Mouse (Mus musculus) embryonic stem cell, embryonic (primary cell): Measurements from ENCODE around the gene Scamp4.

Experiments used
- CTCF ChIA-PET, 4 experiments: fragments of 300-600 bp in 2 of 4; fragments of 350-600 bp in 2 of 4; sonication (Branson Sonifier 250); formaldehyde crosslinking; loops; one replicate each; lab custom pipeline; 2022; ENCODE audit warnings: inconsistent platforms in 2 of 4; lab: Charles Lee
- POLR2A ChIA-PET, 4 experiments: fragments of 300-600 bp in 2 of 4; fragments of 350-600 bp in 2 of 4; sonication (Branson Sonifier 250); formaldehyde crosslinking; loops; one replicate each; lab custom pipeline; 2022; ENCODE audit warnings: antibody characterized with exemption in 4 of 4, inconsistent platforms in 1 of 4; lab: Charles Lee

The Scamp4 gene

GRCm38 (mm10) chr10:80587305-80587657 lies 15.4 kb upstream of the Scamp4 start:
- ChIA-PET CTCF (interaction anchor here in 3 of 4 experiments (0.6 to 1.6 kb wide), 5 partner anchors 9 to 213 kb away, joined by 3 to 5 read pairs (median 3); no protein-coding TSS in a partner anchor), POLR2A (interaction anchor here (0.6 to 9.8 kb wide), 24 partner anchors 8 to 1071 kb away, joined by 3 to 214 read pairs (median 4); partner anchors contain the start of genes Csnk1g2 (in 3 of the 4), Klf16 (in 2 of the 4), Mknk2 (in 2 of the 4) and Adat3 (in 1 of the 4))

- ChIA-PET CTCF (interaction anchor here (0.5 to 2.5 kb wide), 20 partner anchors 10 to 1835 kb away, joined by 3 to 49 read pairs (median 5); partner anchors contain the start of genes Atp8b3 (in 1 of the 4), Csnk1g2 (in 1 of the 4), Klf16 (in 1 of the 4) and Rexo1 (in 1 of the 4)), POLR2A (interaction anchor here (0.6 to 9.8 kb wide), 60 partner anchors 9 to 919 kb away, joined by 3 to 214 read pairs (median 6); partner anchors contain the start of genes Rexo1 (in 3 of the 4), Adat3 (in 2 of the 4), Csnk1g2 (in 2 of the 4) and Scamp4 (in 2 of the 4))
These were observed 13.4 kb upstream of the Scamp4 start for GRCm38 (mm10) chr10:80589127-80589878.

GRCm38 (mm10) chr10:80589879-80590854 lies 12.5 kb upstream of the Scamp4 start, which contains the start of gene Abhd17a:
TSS of gene Abhd17a (minus strand) at chr10:80590341.
- POLR2A ChIA-PET, result interaction anchor here (0.5 to 9.8 kb wide), 90 partner anchors 9 to 1577 kb away, joined by 3 to 214 read pairs (median 5); partner anchors contain the start of genes Csnk1g2 (in 3 of the 4), Rexo1 (in 3 of the 4), Adat3 (in 2 of the 4) and Atp8b3 (in 2 of the 4)
- CTCF ChIA-PET, result interaction anchor here (0.5 to 2.5 kb wide), 45 partner anchors 11 to 1836 kb away, joined by 3 to 49 read pairs (median 3); partner anchors contain the start of genes Atp8b3 (in 2 of the 4), Csnk1g2 (in 1 of the 4), Klf16 (in 1 of the 4) and Mum1 (in 1 of the 4)

- CTCF ChIA-PET, result interaction anchor here in 2 of 4 experiments (0.7 to 1.1 kb wide), 3 partner anchors 13 to 39 kb away, joined by 3 to 4 read pairs (median 4); no protein-coding TSS in a partner anchor
- POLR2A ChIA-PET, result interaction anchor here in 2 of 4 experiments (0.7 to 10.9 kb wide), 20 partner anchors 8 to 267 kb away, joined by 3 to 128 read pairs (median 10); partner anchors contain the start of genes Csnk1g2 (in 2 of the 2), Gm49322 (in 2 of the 2), Mknk2 (in 1 of the 2) and Pcsk4 (in 1 of the 2)
These were observed 6.4 kb upstream of the Scamp4 start for GRCm38 (mm10) chr10:80596318-80596717.

GRCm38 (mm10) chr10:80603364-80603763 lies 692 bp downstream of the Scamp4 start:
- POLR2A ChIA-PET, result interaction anchor here (0.5 to 10.9 kb wide), 48 partner anchors 8 to 751 kb away, joined by 3 to 128 read pairs (median 5); partner anchors contain the start of genes Csnk1g2 (in 3 of the 4), Abhd17a (in 2 of the 4), Klf16 (in 2 of the 4) and Gadd45b (in 1 of the 4)

GRCm38 (mm10) chr10:80604001-80604509 lies 1.4 kb downstream of the Scamp4 start:
- ChIA-PET POLR2A (interaction anchor here (0.5 to 10.9 kb wide), 37 partner anchors 8 to 434 kb away, joined by 3 to 128 read pairs (median 8); partner anchors contain the start of genes Csnk1g2 (in 3 of the 4), Abhd17a (in 2 of the 4), Klf16 (in 2 of the 4) and Atp8b3 (in 1 of the 4)), CTCF (interaction anchor here (0.6 to 1.9 kb wide), 12 partner anchors 7 to 118 kb away, joined by 3 to 12 read pairs (median 6); partner anchors contain the start of genes Abhd17a (in 1 of the 4) and Csnk1g2 (in 1 of the 4))

More at GRCm38 (mm10) chr10:80603364-80603763, 692 bp downstream of the Scamp4 start:
- CTCF ChIA-PET, result interaction anchor here in 3 of 4 experiments (0.6 to 1.9 kb wide), 10 partner anchors 8 to 35 kb away, joined by 3 to 12 read pairs (median 6); partner anchors contain the start of genes Abhd17a (in 1 of the 3), Csnk1g2 (in 1 of the 3) and Klf16 (in 1 of the 3)

GRCm38 (mm10) chr10:80604988-80605387 lies 2.3 kb downstream of the Scamp4 start:
- ChIA-PET POLR2A (interaction anchor here in 3 of 4 experiments (0.7 to 10.9 kb wide), 19 partner anchors 8 to 325 kb away, joined by 3 to 128 read pairs (median 19); partner anchors contain the start of genes Abhd17a (in 2 of the 3), Csnk1g2 (in 2 of the 3), Klf16 (in 2 of the 3) and Gadd45b (in 1 of the 3)), CTCF (interaction anchor here in 2 of 4 experiments (0.7 to 0.8 kb wide), 4 partner anchors 26 to 722 kb away, joined by 3 to 5 read pairs (median 4); no protein-coding TSS in a partner anchor)

GRCm38 (mm10) chr10:80605721-80606120 lies 3.0 kb downstream of the Scamp4 start, which contains the start of gene Gm49322:
TSS of gene Gm49322 (plus strand) at chr10:80606021.
- POLR2A ChIA-PET, result interaction anchor here in 3 of 4 experiments (0.7 to 10.9 kb wide), 21 partner anchors 9 to 97 kb away, joined by 3 to 128 read pairs (median 11); partner anchors contain the start of genes Csnk1g2 (in 2 of the 3), Izumo4 (in 1 of the 3), Mknk2 (in 1 of the 3) and Rexo1 (in 1 of the 3)
- CTCF ChIA-PET, result interaction anchor here in 2 of 4 experiments (0.7 to 1.4 kb wide), 3 partner anchors 27 to 723 kb away, joined by 5 read pairs; no protein-coding TSS in a partner anchor

- ChIA-PET POLR2A (interaction anchor here in 3 of 4 experiments (0.6 to 3.4 kb wide), 29 partner anchors 9 to 145 kb away, joined by 3 to 52 read pairs (median 6); partner anchors contain the start of genes Csnk1g2 (in 3 of the 3), Abhd17a (in 1 of the 3), Izumo4 (in 1 of the 3) and Rexo1 (in 1 of the 3)), CTCF (interaction anchor here in 3 of 4 experiments (0.6 to 1.4 kb wide), 3 partner anchors 28 to 666 kb away, joined by 3 to 5 read pairs (median 3); no protein-coding TSS in a partner anchor)
These were observed 3.6 kb downstream of the Scamp4 start for GRCm38 (mm10) chr10:80606306-80606705.

- ChIA-PET CTCF (interaction anchor here in 3 of 4 experiments (0.6 to 1.4 kb wide), 4 partner anchors 28 to 666 kb away, joined by 3 to 5 read pairs (median 3); no protein-coding TSS in a partner anchor), POLR2A (interaction anchor here in 3 of 4 experiments (0.6 to 3.4 kb wide), 32 partner anchors 10 to 145 kb away, joined by 3 to 52 read pairs (median 6); partner anchors contain the start of genes Csnk1g2 (in 2 of the 3), Abhd17a (in 1 of the 3), Izumo4 (in 1 of the 3) and Rexo1 (in 1 of the 3))
These were observed 4.2 kb downstream of the Scamp4 start for GRCm38 (mm10) chr10:80606737-80607350.

GRCm38 (mm10) chr10:80608435-80608834 lies 5.8 kb downstream of the Scamp4 start:
- CTCF ChIA-PET, result no interaction called here

GRCm38 (mm10) chr10:80609269-80609924 lies 6.7 kb downstream of the Scamp4 start:
- CTCF ChIA-PET, result interaction anchor here in 1 of 4 experiments (2.6 kb wide), 1 partner anchor 11 kb away, joined by 38 read pairs; the partner anchor contains the start of gene Csnk1g2
- POLR2A ChIA-PET, result interaction anchor here in 2 of 4 experiments (0.9 to 5.6 kb wide), 10 partner anchors 10 to 66 kb away, joined by 3 to 44 read pairs (median 14); partner anchors contain the start of genes Abhd17a (in 1 of the 2) and Klf16 (in 1 of the 2)

More at GRCm38 (mm10) chr10:80608435-80608834, 5.8 kb downstream of the Scamp4 start:
- POLR2A ChIA-PET, result interaction anchor here in 2 of 4 experiments (1.0 to 3.4 kb wide), 14 partner anchors 10 to 67 kb away, joined by 3 to 52 read pairs (median 10); partner anchors contain the start of genes Abhd17a (in 2 of the 2) and Csnk1g2 (in 2 of the 2)

GRCm38 (mm10) chr10:80610116-80610785 lies 7.6 kb downstream of the Scamp4 start:
- ChIA-PET POLR2A (interaction anchor here in 3 of 4 experiments (0.6 to 5.6 kb wide), 30 partner anchors 9 to 221 kb away, joined by 3 to 44 read pairs (median 5); partner anchors contain the start of genes Abhd17a (in 2 of the 3), Csnk1g2 (in 2 of the 3) and Klf16 (in 1 of the 3)), CTCF (interaction anchor here (0.5 to 2.6 kb wide), 46 partner anchors 7 to 995 kb away, joined by 3 to 38 read pairs (median 5); partner anchors contain the start of genes Adat3 (in 2 of the 4), Csnk1g2 (in 2 of the 4), Scamp4 (in 2 of the 4) and Abhd17a (in 1 of the 4))
